Mouse (Mus musculus): Measurements from ENCODE around the gene Pfkfb4.

- no peak for TF ChIP-seq POLR2A (IDR thresholded peaks at IDR 0.05; ENCODE audit: low read depth, low read length)
- no peak for TF ChIP-seq CTCF (conservative IDR thresholded peaks at IDR 0.05; ENCODE audit: insufficient read depth, insufficient read length, low read depth, low read length)
Measured at GRCm38 (mm10) chr9:108949967-108950728, 41.4 kb upstream of the Pfkfb4 start.
